ENCODE assay signal across 18 mouse cellular contexts in the genomic region with DNA sequence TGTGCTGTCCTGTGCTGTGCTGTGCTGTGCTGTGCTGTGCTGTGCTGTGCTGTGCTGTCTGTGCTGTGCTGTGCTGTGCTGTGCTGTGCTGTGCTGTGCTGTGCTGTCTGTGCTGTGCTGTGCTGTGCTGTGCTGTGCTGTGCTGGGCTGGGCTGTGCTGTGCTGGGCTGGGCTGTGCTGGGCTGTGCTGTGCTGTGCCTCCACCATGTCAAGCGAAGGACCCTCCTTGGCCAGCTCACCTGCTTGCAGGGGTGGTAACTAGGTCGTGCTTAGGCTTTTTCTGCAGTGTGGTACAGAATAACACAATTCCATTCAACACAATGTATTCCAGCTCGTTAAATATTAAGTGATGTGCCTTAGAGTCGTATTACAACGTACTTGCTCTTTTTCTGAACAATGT. TPM values are rescaled to one million over a fixed set of nuclear protein-coding genes. Genes with fewer than 3 reads are reported as not detected.
"Had no signal": no experiment of that assay in that cellular context is flagged by ENCODE, and none has a peak within 500 bp of the region (broad histone marks: within the 10 kb centered on the region; RNA-seq: fewer than 3 reads in every experiment).

No protein-coding gene starts in this region.

RNA-seq across cellular contexts. Expression of gene Gm525, which starts 8.3 kb away (rescaled TPM):
- polyA plus RNA-seq: limb, embryonic 10.5 days; limb, embryonic 11.5 days; liver, adult 2 months; liver, embryonic 11.5 days; liver, embryonic 12.5 days; liver, embryonic 13.5 days; liver, embryonic 14.5 days; liver, embryonic 15.5 days; lung, embryonic 14.5 days; macrophage; midbrain, embryonic 10.5 days; midbrain, embryonic 11.5 days; midbrain, embryonic 12.5 days; midbrain, embryonic 13.5 days; midbrain, embryonic 14.5 days; midbrain, embryonic 15.5 days; midbrain, embryonic 16.5 days; myocyte had no signal
